Mouse (Mus musculus): ENCODE results near the gene Edem2.

Gene Edem2

GRCm38 (mm10) chr2:155689211-155689610, 40.1 kb downstream of the Edem2 start:
- in situ Hi-C loops (cut with MboI, MseI): no loop called here

- in situ Hi-C loops (cut with MboI, MseI): no loop called here
Measured at GRCm38 (mm10) chr2:155687746-155688145, 41.5 kb downstream of the Edem2 start.

GRCm38 (mm10) chr2:155686572-155686971, 42.7 kb downstream of the Edem2 start:
- in situ Hi-C loops (cut with MboI, MseI): no loop called here

- in situ Hi-C loops (cut with MboI, MseI): no loop called here
Measured at GRCm38 (mm10) chr2:155683821-155684220, 45.5 kb downstream of the Edem2 start.

GRCm38 (mm10) chr2:155683137-155683536, 46.1 kb downstream of the Edem2 start:
- in situ Hi-C loops (cut with MboI, MseI): no loop called here

GRCm38 (mm10) chr2:155681874-155682273, 47.4 kb downstream of the Edem2 start:
- in situ Hi-C loops (cut with MboI, MseI): no loop called here

- in situ Hi-C loops (cut with MboI, MseI): no loop called here
Measured at GRCm38 (mm10) chr2:155681194-155681593, 48.1 kb downstream of the Edem2 start.

- in situ Hi-C loops (cut with MboI, MseI): no loop called here
Measured at GRCm38 (mm10) chr2:155680591-155680990, 48.7 kb downstream of the Edem2 start.

- in situ Hi-C loops (cut with MboI, MseI): no loop called here
Measured at GRCm38 (mm10) chr2:155679586-155680110, 49.6 kb downstream of the Edem2 start.

- in situ Hi-C loops (cut with MboI, MseI): no loop called here
Measured at GRCm38 (mm10) chr2:155675118-155675517, 54.2 kb downstream of the Edem2 start.

- in situ Hi-C loops (cut with MboI, MseI): loop anchor here (5.0 kb wide), 1 partner anchor 84 kb away; no protein-coding TSS in a partner anchor
Measured at GRCm38 (mm10) chr2:155673546-155673945, 55.7 kb downstream of the Edem2 start.

GRCm38 (mm10) chr2:155671236-155671635, 58.0 kb downstream of the Edem2 start:
- in situ Hi-C loops (cut with MboI, MseI): loop anchor here (5.0 kb wide), 1 partner anchor 86 kb away; no protein-coding TSS in a partner anchor

GRCm38 (mm10) chr2:155668461-155668860, 60.8 kb downstream of the Edem2 start:
- in situ Hi-C loops (cut with MboI, MseI): no loop called here

- in situ Hi-C loops (cut with MboI, MseI): no loop called here
Measured at GRCm38 (mm10) chr2:155667881-155668280, 61.4 kb downstream of the Edem2 start.

GRCm38 (mm10) chr2:155663910-155664460, 65.3 kb downstream of the Edem2 start:
- in situ Hi-C loops (cut with MboI, MseI): no loop called here

GRCm38 (mm10) chr2:155663097-155663496, 66.2 kb downstream of the Edem2 start:
- in situ Hi-C loops (cut with MboI, MseI): no loop called here

- in situ Hi-C loops (cut with MboI, MseI): no loop called here
Measured at GRCm38 (mm10) chr2:155662390-155662789, 66.9 kb downstream of the Edem2 start.

- in situ Hi-C loops (cut with MboI, MseI): no loop called here
Measured at GRCm38 (mm10) chr2:155655759-155656372, 73.4 kb downstream of the Edem2 start.

- in situ Hi-C loops (cut with MboI, MseI): no loop called here
Measured at GRCm38 (mm10) chr2:155652618-155653017, 76.7 kb downstream of the Edem2 start.
